Mouse (Mus musculus): ENCODE measurements at regions not wholly inside any gene's neighbourhood (a gene's known extent, or its start where the extent isn't known, plus 50 kb on each side); places are given as distances from the start of the nearest gene placed in this dataset.

GRCm38 (mm10) chr10:65845096-65845624 lies 1250.8 kb upstream of the Jmjd1c start:
- DNase-seq (ENCODE audit: low read depth), result no peak

GRCm38 (mm10) chr10:65846136-65846535 lies 1249.8 kb upstream of the Jmjd1c start:
- peak; percentile 11 for DNase-seq (ENCODE audit: low read depth)

- no peak for DNase-seq (ENCODE audit: low read depth)
Measured at GRCm38 (mm10) chr10:65847622-65848021, 1248.3 kb upstream of the Jmjd1c start.

- DNase-seq (ENCODE audit: low read depth), result no peak
Measured at GRCm38 (mm10) chr10:65889881-65890280, 1206.0 kb upstream of the Jmjd1c start.

- no peak for DNase-seq (ENCODE audit: low read depth)
Measured at GRCm38 (mm10) chr10:65907571-65907970, 1188.4 kb upstream of the Jmjd1c start.

- no peak for DNase-seq (ENCODE audit: low read depth)
Measured at GRCm38 (mm10) chr10:65912518-65912917, 1183.4 kb upstream of the Jmjd1c start.

GRCm38 (mm10) chr10:65932077-65932476 lies 1163.8 kb upstream of the Jmjd1c start:
- DNase-seq (ENCODE audit: low read depth), result no peak

- DNase-seq (ENCODE audit: low read depth), result no peak
Measured at GRCm38 (mm10) chr10:65948587-65948986, 1147.3 kb upstream of the Jmjd1c start.

GRCm38 (mm10) chr10:65962441-65962840 lies 1133.5 kb upstream of the Jmjd1c start:
- no peak for DNase-seq (ENCODE audit: low read depth)

GRCm38 (mm10) chr10:65969770-65970169 lies 1126.2 kb upstream of the Jmjd1c start:
- DNase-seq (ENCODE audit: low read depth), result no peak

Measured in NIH3T3 (cell line).